Mouse (Mus musculus) erythroid progenitor cell, adult 5-6 weeks (primary cell): ENCODE data around the gene Zc3h7a. TPM values are rescaled to one million over a fixed set of nuclear protein-coding genes. Genes with fewer than 3 reads are reported as not detected.

ENCODE experiments used
- ATAC-seq: replicated peaks from 2 replicates; pipeline ENCODE4 v1.8.0; 2016; ENCODE audit warnings: moderate number of reproducible peaks, mild to moderate bottlenecking, moderate TSS enrichment, inconsistent platforms; ENCODE audit not compliant: poor library complexity, low FRiP score, severe bottlenecking
- total RNA-seq, 2 experiments: library from RNA; stranded (forward) in 1 of 2; stranded (reverse) in 1 of 2; fragments of 150-400 nt in 1 of 2; fragments of 186-747, 209-891 nt in 1 of 2; gene quantifications; 2 replicates each; pipeline versions ENCODE4 v1.2.3 to v1.2.4; 2015 to 2017; ENCODE audit warnings: low replicate concordance in 2 of 2

Gene Zc3h7a
- total RNA-seq, 2 experiments from 2014 or later = 101 to 160 TPM

DNA sequence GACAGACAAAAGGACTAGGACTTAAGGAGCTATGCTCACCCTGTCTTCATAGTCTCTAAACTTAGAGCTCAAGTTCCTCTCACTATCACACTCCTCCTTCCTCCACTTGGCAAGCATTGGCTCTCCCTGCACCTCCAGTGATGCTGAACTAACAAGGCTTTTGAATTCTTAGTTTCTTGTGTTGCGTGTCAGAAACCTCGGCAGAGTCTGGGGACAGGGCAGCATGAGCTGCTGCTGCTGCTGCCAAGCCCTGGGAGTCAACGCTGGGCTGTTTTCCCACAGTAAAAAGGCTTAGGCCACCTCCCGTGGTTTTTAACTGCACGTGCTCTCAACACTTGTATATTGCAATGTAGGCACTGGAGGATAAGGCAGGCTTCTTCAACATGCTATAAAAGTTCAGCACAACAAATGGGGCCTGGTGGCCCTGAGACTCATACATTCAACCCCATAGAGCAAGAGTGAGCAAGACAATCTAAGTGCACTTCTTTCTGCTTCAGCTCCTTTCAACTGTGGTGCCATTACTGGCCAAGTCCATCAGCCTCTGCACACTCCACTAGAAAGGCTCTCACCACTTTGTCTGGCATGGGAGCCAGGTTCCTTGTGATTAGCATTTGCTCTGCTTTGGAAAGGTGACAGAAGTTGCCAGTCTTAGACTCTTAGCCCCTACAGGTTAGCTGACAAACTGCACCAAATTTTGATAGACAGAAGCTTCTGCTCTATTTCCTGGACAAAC, 89.2 kb downstream of the Zc3h7a start:
- ATAC-seq = no peak

Other genes with a start within 250 kb of the Zc3h7a start
- 6.5 and 7.1 TPM in 2 replicates for gene Snn, start 115.4 kb downstream of the Zc3h7a start, total RNA-seq (2015; ENCODE audit: low replicate concordance)
- gene Snn, start 115.4 kb downstream of the Zc3h7a start, total RNA-seq (2017; ENCODE audit: low replicate concordance) = 7.1 and 13.2 TPM in 2 replicates
- 20.9 and 22.2 TPM in 2 replicates for gene Litaf, start 110.2 kb downstream of the Zc3h7a start, total RNA-seq (2015; ENCODE audit: low replicate concordance)
- gene Litaf, start 110.2 kb downstream of the Zc3h7a start, total RNA-seq (2017; ENCODE audit: low replicate concordance) = 10.0 and 13.1 TPM in 2 replicates
- gene Txndc11, start 41.7 kb downstream of the Zc3h7a start, total RNA-seq (2015; ENCODE audit: low replicate concordance) = 15.1 and 15.9 TPM in 2 replicates
- gene Txndc11, start 41.7 kb downstream of the Zc3h7a start, total RNA-seq (2017; ENCODE audit: low replicate concordance) = 18.0 and 28.1 TPM in 2 replicates
- gene Rsl1d1, start 26.9 kb upstream of the Zc3h7a start, total RNA-seq (2015; ENCODE audit: low replicate concordance) = 33.5 and 68.3 TPM in 2 replicates
- gene Rsl1d1, start 26.9 kb upstream of the Zc3h7a start, total RNA-seq (2017; ENCODE audit: low replicate concordance) = 29.4 and 40.6 TPM in 2 replicates
- 105 and 130 TPM in 2 replicates for gene Gspt1, start 77.9 kb upstream of the Zc3h7a start, total RNA-seq (2015; ENCODE audit: low replicate concordance)
- 31.5 and 32.0 TPM in 2 replicates for gene Gspt1, start 77.9 kb upstream of the Zc3h7a start, total RNA-seq (2017; ENCODE audit: low replicate concordance)
- gene Tnfrsf17, start 137.4 kb upstream of the Zc3h7a start, total RNA-seq (2015; ENCODE audit: low replicate concordance) = not detected in 2 replicates
- gene Tnfrsf17, start 137.4 kb upstream of the Zc3h7a start, total RNA-seq (2017; ENCODE audit: low replicate concordance) = not detected in 2 replicates
- gene Snx29, start 146.5 kb upstream of the Zc3h7a start, total RNA-seq (2015; ENCODE audit: low replicate concordance) = 8.4 and 16.2 TPM in 2 replicates
- 7.3 and 13.6 TPM in 2 replicates for gene Snx29, start 146.5 kb upstream of the Zc3h7a start, total RNA-seq (2017; ENCODE audit: low replicate concordance)